ENCODE assay signal across 15 mouse cellular contexts in the genomic region with DNA sequence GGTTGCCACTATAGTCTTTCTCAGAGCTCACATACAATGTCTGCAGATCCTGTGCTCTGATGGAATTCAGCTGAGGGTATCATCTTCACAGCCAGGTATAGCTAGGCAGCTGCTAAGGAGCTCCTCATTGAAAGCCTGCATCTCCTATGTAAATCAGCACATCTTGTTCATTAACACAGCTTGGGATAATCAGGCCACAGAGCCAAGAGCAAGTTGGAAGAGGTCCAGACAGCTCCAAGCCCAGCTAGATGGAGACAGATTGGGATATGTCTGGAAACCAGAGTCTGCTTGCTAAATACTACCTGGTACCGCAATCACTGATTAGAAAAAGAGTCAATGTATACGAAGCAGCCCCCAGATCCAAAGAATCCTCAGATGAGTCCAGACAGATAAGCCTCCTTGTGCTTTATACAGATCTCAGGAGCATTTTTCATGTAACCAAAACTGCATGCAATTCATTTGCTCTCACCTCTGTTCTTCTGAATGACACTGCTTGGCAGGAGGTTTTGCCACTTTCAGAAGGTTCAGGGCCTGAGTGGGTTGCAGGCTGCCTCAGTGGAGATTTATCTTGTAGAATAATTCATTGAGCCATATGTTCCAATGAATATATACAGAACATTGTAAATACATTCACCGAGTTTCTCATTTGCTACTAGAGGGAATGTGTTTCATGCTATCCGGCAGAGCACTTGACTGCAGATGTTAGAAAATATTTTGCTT.
A peak's percentile ranks its signal among the peaks of the same experiment; 100 is the strongest.
DNase-seq lines count a peak whose midpoint lies in the region; ATAC-seq and TF ChIP-seq lines count a peak whose summit lies in the region.
"Had no signal": no experiment of that assay in that cellular context is flagged by ENCODE, and none has a peak within 500 bp of the region (broad histone marks: within the 10 kb centered on the region; RNA-seq: fewer than 3 reads in every experiment).

No protein-coding gene starts in this region.

- intact Hi-C loops in left cerebral cortex, postnatal 4 days (cut with DNase I): no loop called here

- ATAC-seq in forebrain, embryonic 12.5 days (ENCODE audit: low FRiP score): peak; percentile 36; the same call in 1 of the 2 replicates
- no peak for ATAC-seq in forebrain, embryonic 11.5 days (replicated peaks; ENCODE audit: low FRiP score)
- no peak for ATAC-seq in erythroid progenitor cell, adult 5-6 weeks (replicated peaks; ENCODE audit: low FRiP score, poor library complexity, severe bottlenecking)

- no peak overlapping the region for H3K9ac ChIP-seq in forebrain, embryonic 12.5 days
- no peak overlapping the region for H3K9ac ChIP-seq in forebrain, embryonic 11.5 days (ENCODE audit: low read length)
- H3K9ac ChIP-seq: limb, embryonic 12.5 days had no signal

- TF ChIP-seq POLR2A in cerebellum, adult 2 months (IDR thresholded peaks at IDR 0.05; ENCODE audit: borderline replicate concordance, insufficient read depth, low read length): no peak

- no peaks in the 10 kb centered on the region for H3K4me1 ChIP-seq in forebrain, embryonic 12.5 days
- H3K4me1 ChIP-seq in forebrain, embryonic 11.5 days (replicated peaks; ENCODE audit: control insufficient read depth, insufficient read depth, low read length): no peaks in the 10 kb centered on the region
- peaks cover 10% of the 10 kb centered on the region; the same call in 1 of the 2 replicates for H3K4me1 ChIP-seq in cerebellum, adult 2 months (ENCODE audit: control insufficient read depth, insufficient read depth, low read length)
- H3K4me1 ChIP-seq: limb, embryonic 12.5 days had no signal

- 94% methylated on average over 4 of the region's 4 CpGs for WGBS in forebrain, embryonic 12.5 days
- WGBS in forebrain, embryonic 11.5 days: 89% methylated on average over 4 of the region's 4 CpGs
- WGBS in cerebellum, adult 2 months: 33% methylated on average over 4 of the region's 4 CpGs

- no peaks in the 10 kb centered on the region for H3K36me3 ChIP-seq in forebrain, embryonic 12.5 days (replicated peaks)
- no peaks in the 10 kb centered on the region for H3K36me3 ChIP-seq in forebrain, embryonic 11.5 days (ENCODE audit: control insufficient read depth, insufficient read depth, low read length)
- H3K36me3 ChIP-seq: G1E; limb, embryonic 12.5 days had no signal

- DNase-seq in forebrain, embryonic 11.5 days (ENCODE audit: low spot score): no peak
- peak; percentile 55 to 75 for DNase-seq in cerebellum, adult 2 months
- peak; percentile 68 for DNase-seq in layer of hippocampus, adult 11-12 months (ENCODE audit: low spot score)
- DNase-seq in left cerebral cortex, postnatal 4 days: peak; percentile 77
- no peak for DNase-seq in thymus, postnatal 10 days (ENCODE audit: low spot score in 2 of 2)
- no peak for DNase-seq in gastrocnemius, postnatal 4 days (ENCODE audit: low spot score in 2 of 2)
- DNase-seq: adrenal gland, adult 8-10 months; kidney, adult 2 months; lung, postnatal 10 days; thymus, adult 2 months had no signal

- no peak overlapping the region for H3K4me2 ChIP-seq in forebrain, embryonic 12.5 days
- H3K4me2 ChIP-seq in forebrain, embryonic 11.5 days (ENCODE audit: low read depth, low read length, severe bottlenecking): no peak overlapping the region
- H3K4me2 ChIP-seq: limb, embryonic 12.5 days had no signal

- H3K27me3 ChIP-seq in forebrain, embryonic 12.5 days: no peaks in the 10 kb centered on the region
- H3K27me3 ChIP-seq in forebrain, embryonic 11.5 days (ENCODE audit: control insufficient read depth, insufficient read depth, low read length): no peaks in the 10 kb centered on the region
- H3K27me3 ChIP-seq in cerebellum, adult 2 months (ENCODE audit: control insufficient read depth, insufficient read depth, low read length): no peaks in the 10 kb centered on the region
- H3K27me3 ChIP-seq: limb, embryonic 12.5 days had no signal

- H3K27ac ChIP-seq in forebrain, embryonic 12.5 days: no peak overlapping the region
- no peak overlapping the region for H3K27ac ChIP-seq in forebrain, embryonic 11.5 days (ENCODE audit: low read depth, low read length)
- no peak overlapping the region for H3K27ac ChIP-seq in cerebellum, adult 2 months (ENCODE audit: insufficient read depth, low read length)
- H3K27ac ChIP-seq: limb, embryonic 12.5 days had no signal

- TF ChIP-seq CTCF in cerebellum, adult 2 months (IDR thresholded peaks at IDR 0.05; ENCODE audit: borderline replicate concordance, insufficient read depth, low read depth, low read length): no peak

- no peak overlapping the region for H3K4me3 ChIP-seq in forebrain, embryonic 12.5 days (replicated peaks)
- H3K4me3 ChIP-seq in forebrain, embryonic 11.5 days (ENCODE audit: low read depth, low read length): no peak overlapping the region
- no peak overlapping the region for H3K4me3 ChIP-seq in cerebellum, adult 2 months (replicated peaks; ENCODE audit: insufficient read depth, low read depth, low read length)
- H3K4me3 ChIP-seq: limb, embryonic 12.5 days; myocyte had no signal

- H3K9me3 ChIP-seq in forebrain, embryonic 12.5 days: no peaks in the 10 kb centered on the region
- H3K9me3 ChIP-seq in forebrain, embryonic 11.5 days (ENCODE audit: control insufficient read depth, low read length): no peaks in the 10 kb centered on the region
- H3K9me3 ChIP-seq: G1E had no signal

Comparison
In these comparisons a context has a peak if more than half of its experiments do, and no peak if none do; other contexts are left out.
1. DNase-seq: peak in cerebellum, adult 2 months (2 of 2), layer of hippocampus, adult 11-12 months (single experiment) and left cerebral cortex, postnatal 4 days (single experiment); none in forebrain, embryonic 11.5 days (single experiment), thymus, postnatal 10 days (0 of 2) and gastrocnemius, postnatal 4 days (0 of 2).